12 mouse cellular contexts compared by ENCODE assay signal in genomic region chr7:29178106-29178505, GRCm38 (mm10). TPM values are rescaled to one million over a fixed set of nuclear protein-coding genes. Genes with fewer than 3 reads are reported as not detected.
DNase-seq lines count a peak whose midpoint lies in the region; ATAC-seq and TF ChIP-seq lines count a peak whose summit lies in the region.
"Had no signal": no experiment of that assay in that cellular context is flagged by ENCODE, and none has a peak within 500 bp of the region (broad histone marks: within the 10 kb centered on the region; RNA-seq: fewer than 3 reads in every experiment).

No protein-coding gene starts in this region.

- H3K9ac ChIP-seq in lung, embryonic 14.5 days: no peak overlapping the region
- no peak overlapping the region for H3K9ac ChIP-seq in midbrain, embryonic 14.5 days (replicated peaks; ENCODE audit: low read length)

- no peaks in the 10 kb centered on the region for H3K9me3 ChIP-seq in lung, embryonic 14.5 days (ENCODE audit: low read depth, low read length)
- H3K9me3 ChIP-seq in midbrain, embryonic 14.5 days (ENCODE audit: control insufficient read depth, low read length): no peaks in the 10 kb centered on the region

- no peak for TF ChIP-seq POLR2A in bone marrow macrophage, adult 2 months (IDR thresholded peaks at IDR 0.05; ENCODE audit: borderline replicate concordance, low read depth, low read length)

- no peak for ATAC-seq in lung, embryonic 14.5 days (ENCODE audit: insufficient read depth)
- ATAC-seq in midbrain, embryonic 14.5 days (ENCODE audit: low FRiP score, low TSS enrichment): no peak

- H3K4me1 ChIP-seq in lung, embryonic 14.5 days (ENCODE audit: insufficient read depth): 0 out of 2 replicates have a peak, but pooled peaks cover 7% of the 10 kb centered on the region
- H3K4me1 ChIP-seq in bone marrow macrophage, adult 2 months (ENCODE audit: control insufficient read depth, insufficient read depth, low read length): peaks cover 7% of the 10 kb centered on the region
- peaks cover 15% of the 10 kb centered on the region for H3K4me1 ChIP-seq in midbrain, embryonic 14.5 days (ENCODE audit: control insufficient read depth, insufficient read depth, low read length)

- DNase-seq in cerebellum, adult 8-10 months: peak; percentile 21
- no peak for DNase-seq in cerebellum, adult 11 months
- no peak for DNase-seq in lung, embryonic 14.5 days
- DNase-seq in lung, postnatal 25 days (ENCODE audit: low spot score): no peak
- DNase-seq in midbrain, embryonic 14.5 days: no peak
- no peak for DNase-seq in gastrocnemius, adult 18-20 months (ENCODE audit: low spot score)
- no peak for DNase-seq in adrenal gland, adult 8-10 months
- DNase-seq: adrenal gland, postnatal 10 days; gastrocnemius, postnatal 10 days had no signal

- 87% methylated on average over 4 of the region's 4 CpGs for WGBS in lung, embryonic 14.5 days
- 92% methylated on average over 4 of the region's 4 CpGs for WGBS in midbrain, embryonic 14.5 days

- peak overlapping the region; percentile 85 for H3K4me2 ChIP-seq in lung, embryonic 14.5 days
- H3K4me2 ChIP-seq in midbrain, embryonic 14.5 days (ENCODE audit: low read length): peak overlapping the region; percentile 89

- H3K4me3 ChIP-seq in lung, embryonic 14.5 days (ENCODE audit: low read depth, low read length): no peak overlapping the region
- H3K4me3 ChIP-seq in bone marrow macrophage, adult 2 months (ENCODE audit: insufficient read depth, low read length): peak overlapping the region; percentile 76
- no peak overlapping the region for H3K4me3 ChIP-seq in midbrain, embryonic 14.5 days (replicated peaks; ENCODE audit: low read depth, low read length)

- peak; percentile 33 for TF ChIP-seq CTCF in lung, embryonic 14.5 days (IDR thresholded peaks at IDR 0.05; ENCODE audit: low read depth)
- no peak; the same call in 1 of the 2 replicates for TF ChIP-seq CTCF in bone marrow macrophage, adult 2 months (IDR thresholded peaks at IDR 0.05; ENCODE audit: low read depth, low read length)

- no peak overlapping the region for H3K27ac ChIP-seq in lung, embryonic 14.5 days (ENCODE audit: low read depth)
- H3K27ac ChIP-seq in bone marrow macrophage, adult 2 months (ENCODE audit: insufficient read depth, low read depth, low read length): peak overlapping the region; percentile 89; the same call in 1 of the 2 replicates
- H3K27ac ChIP-seq in midbrain, embryonic 14.5 days (replicated peaks; ENCODE audit: low read depth, low read length): no peak overlapping the region

- H3K27me3 ChIP-seq in lung, embryonic 14.5 days (ENCODE audit: insufficient read depth, low read length): peaks cover 7% of the 10 kb centered on the region
- H3K27me3 ChIP-seq in midbrain, embryonic 14.5 days (ENCODE audit: control insufficient read depth, insufficient read depth, low read length): peaks cover 12% of the 10 kb centered on the region

- H3K36me3 ChIP-seq in lung, embryonic 14.5 days (ENCODE audit: insufficient read depth): peaks cover 49% of the 10 kb centered on the region
- peaks cover 42% of the 10 kb centered on the region for H3K36me3 ChIP-seq in midbrain, embryonic 14.5 days (ENCODE audit: control insufficient read depth, insufficient read depth, low read length)

RNA-seq across cellular contexts. Expression of gene Psmd8, which starts 2.4 kb away (rescaled TPM):
- 284 and 285 TPM in 2 replicates for polyA plus RNA-seq in lung, embryonic 14.5 days (2014; fragmentation: Nextera tagmentation; extraction: Ambion mirVana)
- polyA plus RNA-seq in bone marrow macrophage, adult 2 months (2012; ENCODE audit: insufficient read depth, insufficient read length, missing spikeins): 207 and 217 TPM in 2 replicates
- 290 and 302 TPM in 2 replicates for polyA plus RNA-seq in midbrain, embryonic 14.5 days (2014; fragmentation: Nextera tagmentation; extraction: Ambion mirVana)
- 100 to 1,000 TPM; 202 to 256 TPM for total RNA-seq in gastrocnemius, adult 18-20 months (2021)
- 100 to 1,000 TPM; 167 to 191 (median 174) TPM for total RNA-seq in adrenal gland, adult 8-10 months (2022)

RNA-seq across cellular contexts. Expression of gene Spred3, which starts 7.9 kb away (rescaled TPM):
- polyA plus RNA-seq in lung, embryonic 14.5 days (2014; fragmentation: Nextera tagmentation; extraction: Ambion mirVana): 1.7 and 2.5 TPM in 2 replicates
- polyA plus RNA-seq in bone marrow macrophage, adult 2 months (2012; ENCODE audit: insufficient read depth, insufficient read length, missing spikeins): 11.1 and 12.7 TPM in 2 replicates
- polyA plus RNA-seq in midbrain, embryonic 14.5 days (2014; fragmentation: Nextera tagmentation; extraction: Ambion mirVana): 9.4 and 11.2 TPM in 2 replicates
- 1 to 10 TPM; 1.9 to 3.1 TPM for total RNA-seq in gastrocnemius, adult 18-20 months (2021)
- 10 to 100 TPM in 2 of 4 experiments, 1 to 10 TPM in 2; 6.6 to 19.2 (median 12.7) TPM for total RNA-seq in adrenal gland, adult 8-10 months (2022)

RNA-seq across cellular contexts. Expression of gene Ggn, which starts 8.1 kb away (rescaled TPM):
- 0.17 and 0.28 TPM in 2 replicates for polyA plus RNA-seq in lung, embryonic 14.5 days (2014; fragmentation: Nextera tagmentation; extraction: Ambion mirVana)
- polyA plus RNA-seq in bone marrow macrophage, adult 2 months (2012; ENCODE audit: insufficient read depth, insufficient read length, missing spikeins): 1.4 and 2.3 TPM in 2 replicates
- 0.32 and 0.55 TPM in 2 replicates for polyA plus RNA-seq in midbrain, embryonic 14.5 days (2014; fragmentation: Nextera tagmentation; extraction: Ambion mirVana)
- total RNA-seq in gastrocnemius, adult 18-20 months (2021): under 1 TPM; 0.27 to 0.33 TPM
- 1 to 10 TPM; 1.2 to 2.1 (median 1.7) TPM for total RNA-seq in adrenal gland, adult 8-10 months (2022)
- total RNA-seq: monocyte, adult 5-6 weeks had no signal

RNA-seq across cellular contexts. Expression of gene Fam98c, which starts 22.1 kb away (rescaled TPM):
- 10.7 and 16.3 TPM in 2 replicates for polyA plus RNA-seq in lung, embryonic 14.5 days (2014; fragmentation: Nextera tagmentation; extraction: Ambion mirVana)
- polyA plus RNA-seq in bone marrow macrophage, adult 2 months (2012; ENCODE audit: insufficient read depth, insufficient read length, missing spikeins): 30.1 and 32.3 TPM in 2 replicates
- polyA plus RNA-seq in midbrain, embryonic 14.5 days (2014; fragmentation: Nextera tagmentation; extraction: Ambion mirVana): 17.7 and 21.3 TPM in 2 replicates
- 1 to 10 TPM; 9.1 to 9.4 TPM for total RNA-seq in gastrocnemius, adult 18-20 months (2021)
- 10 to 100 TPM; 10.1 to 19.9 (median 14.7) TPM for total RNA-seq in adrenal gland, adult 8-10 months (2022)

RNA-seq across cellular contexts. Expression of gene Catsperg1, which starts 35.7 kb away (rescaled TPM):
- polyA plus RNA-seq in lung, embryonic 14.5 days (2014; fragmentation: Nextera tagmentation; extraction: Ambion mirVana): 0.57 and 0.87 TPM in 2 replicates
- polyA plus RNA-seq in bone marrow macrophage, adult 2 months (2012; ENCODE audit: insufficient read depth, insufficient read length, missing spikeins): 4.0 and 4.5 TPM in 2 replicates
- polyA plus RNA-seq in midbrain, embryonic 14.5 days (2014; fragmentation: Nextera tagmentation; extraction: Ambion mirVana): 3.6 TPM in 2 replicates
- under 1 TPM; 0.14 to 0.47 TPM for total RNA-seq in gastrocnemius, adult 18-20 months (2021)
- total RNA-seq in adrenal gland, adult 8-10 months (2022): 1 to 10 TPM in 1 of 4 experiments, under 1 TPM in 3; 0.73 to 1.6 (median 0.82) TPM
- total RNA-seq: monocyte, adult 5-6 weeks had no signal
- polyA plus RNA-seq: C2C12 had no signal
